Mouse (Mus musculus) olfactory bulb, adult 2 months (tissue): ENCODE results near the gene Mrps14.

Experiments used
- CTCF ChIP-seq: fragments of 200-500 bp; IDR thresholded peaks from 2 replicates; pipeline ENCODE4 v1.5.1; 2012; ENCODE audit warnings: low read depth, mild to moderate bottlenecking, low read length, moderate library complexity; ENCODE audit not compliant: insufficient read depth
- POLR2A ChIP-seq: fragments of 200-500 bp; IDR thresholded peaks from 2 replicates; pipeline ENCODE4 v1.6.1; 2012; ENCODE audit warnings: mild to moderate bottlenecking, low read depth, low read length, moderate library complexity; ENCODE audit not compliant: insufficient read depth

DNA sequence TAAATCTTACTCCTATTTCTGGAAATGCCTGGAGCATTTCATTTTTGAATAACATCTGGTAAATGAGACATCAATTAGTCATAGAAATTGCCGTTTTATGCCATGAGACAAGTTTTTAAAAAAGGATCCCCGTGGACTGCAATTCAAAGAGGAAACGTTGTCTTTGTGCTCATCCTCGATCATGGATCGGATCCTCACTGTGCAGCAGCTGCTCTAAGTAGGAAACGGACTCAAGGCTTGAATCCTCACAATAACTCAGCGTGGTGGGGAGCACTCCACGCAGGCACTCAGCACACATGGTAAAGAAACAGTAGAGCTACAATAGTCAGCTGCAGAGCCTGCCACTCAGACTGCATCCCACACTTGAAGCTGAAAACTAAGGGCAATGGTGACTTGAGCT lies 18.1 kb upstream of the Mrps14 start:
- TF ChIP-seq CTCF (no peak), POLR2A (no peak)
